Mouse (Mus musculus) ES-CJ7 (cell line): ENCODE measurements around the gene Trarg1.

Source experiments
- DNase-seq: peaks from one replicate; pipeline ENCODE4 v3.0.0; 2011; ENCODE audit warnings: low read depth, low spot score

Gene Trarg1

GRCm38 (mm10) chr11:76672561-76673384 lies 6.8 kb upstream of the Trarg1 start:
- peak; percentile 33 for DNase-seq

DNA sequence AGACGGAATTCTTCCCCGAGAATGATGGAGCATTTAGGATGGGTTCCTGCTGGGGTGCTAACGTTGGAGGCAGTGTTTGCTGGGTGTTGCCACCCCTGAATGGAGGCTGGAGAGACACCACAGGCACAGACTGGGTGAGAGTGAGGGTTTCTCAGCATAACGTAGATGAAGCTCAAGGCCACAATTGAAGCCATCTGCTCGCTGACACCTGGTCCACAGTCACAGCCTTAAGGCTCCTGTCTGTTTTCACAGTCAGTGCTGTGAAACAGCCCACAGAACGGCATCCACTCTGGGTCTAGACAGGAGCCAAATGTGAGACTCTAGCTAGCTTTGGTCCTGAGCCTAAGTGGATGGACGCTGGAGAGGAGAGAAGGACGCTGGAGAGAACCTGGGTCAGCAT lies 5.4 kb upstream of the Trarg1 start:
- no peak for DNase-seq

DNA sequence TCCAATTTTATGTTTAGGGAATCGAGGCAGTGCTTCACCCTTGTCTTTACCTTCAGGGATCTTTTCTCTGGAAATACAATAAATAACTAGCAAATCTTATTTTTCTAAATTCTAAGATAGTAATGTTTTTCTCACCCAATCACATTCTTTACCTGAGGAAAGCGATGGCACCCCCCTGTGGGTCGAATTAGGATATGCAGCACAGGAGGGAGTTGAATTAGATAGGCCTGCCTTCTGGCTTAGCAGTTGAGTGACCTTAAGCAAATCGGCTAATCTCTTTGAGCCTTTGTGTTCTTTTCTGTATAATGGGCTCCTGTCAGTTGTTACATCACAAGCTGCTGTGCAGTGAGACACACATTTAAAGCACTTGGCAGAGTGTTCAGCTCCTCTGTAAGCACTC lies 4.9 kb upstream of the Trarg1 start:
- DNase-seq = peak; percentile 58

GRCm38 (mm10) chr11:76685604-76686003 lies 6.0 kb downstream of the Trarg1 start:
- DNase-seq = no peak

DNA sequence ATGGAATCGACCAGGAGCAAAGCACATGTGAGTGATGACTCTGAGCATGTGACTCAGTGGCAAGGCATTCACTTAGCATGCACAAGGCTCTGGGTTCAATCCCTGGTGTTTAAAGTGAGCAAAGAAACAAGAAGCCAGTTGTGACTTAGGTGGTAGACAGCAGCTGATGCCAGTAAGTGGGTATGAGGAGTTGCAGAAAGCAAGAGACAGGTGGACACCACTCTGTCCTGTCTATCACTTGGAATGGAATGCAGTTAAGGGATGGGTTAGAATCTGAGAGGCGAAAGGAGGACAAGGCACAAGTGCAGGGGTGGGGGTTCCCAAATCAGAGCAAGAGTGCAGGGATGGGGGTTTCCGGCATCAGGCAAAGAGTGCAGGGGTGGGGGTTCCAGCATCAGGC lies 12.5 kb downstream of the Trarg1 start:
- no peak for DNase-seq

GRCm38 (mm10) chr11:76695810-76696209 lies 16.2 kb downstream of the Trarg1 start:
- peak; percentile 82 for DNase-seq

GRCm38 (mm10) chr11:76699626-76700025 lies 20.0 kb downstream of the Trarg1 start:
- no peak for DNase-seq

- no peak for DNase-seq
Measured at GRCm38 (mm10) chr11:76707656-76708055, 28.0 kb downstream of the Trarg1 start.

DNA sequence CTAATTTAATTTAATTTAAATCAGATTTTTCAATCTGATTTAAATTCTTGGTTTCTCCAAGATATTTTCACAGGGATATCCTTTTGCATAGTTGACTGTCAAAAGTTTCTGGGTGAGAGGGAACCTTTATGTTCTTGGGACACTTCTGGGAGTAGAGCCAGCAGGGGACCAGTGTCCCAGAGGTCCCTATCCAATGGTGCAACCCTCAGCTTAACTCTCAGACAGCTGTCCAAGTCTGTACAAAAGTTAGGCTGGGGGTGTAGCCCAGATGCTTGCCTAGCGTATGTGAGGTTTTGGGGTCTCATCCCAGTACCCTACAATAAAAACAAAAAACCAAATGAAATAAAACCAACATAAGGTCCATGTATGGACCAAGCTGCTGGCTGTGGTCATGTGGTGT lies 28.5 kb downstream of the Trarg1 start:
- DNase-seq = no peak

DNA sequence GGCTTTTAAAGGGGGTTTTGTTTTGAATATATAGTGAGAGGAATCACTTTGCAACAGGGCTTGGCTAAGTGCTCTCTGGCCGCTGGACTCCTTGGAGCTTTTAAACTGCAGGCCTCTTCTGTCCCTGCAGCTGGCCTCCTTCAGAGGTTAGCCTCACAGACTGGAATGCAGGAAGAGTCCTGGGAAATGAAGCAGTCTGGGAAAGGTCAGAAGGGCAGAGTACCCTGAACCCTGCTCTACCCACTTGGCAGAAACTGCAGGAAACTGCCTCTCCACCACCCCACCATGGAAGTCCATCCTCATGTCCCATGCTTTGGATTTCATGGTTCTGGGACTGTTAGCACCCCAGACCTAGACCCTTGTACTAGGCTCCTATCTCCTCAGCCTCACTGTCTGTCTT lies 29.3 kb downstream of the Trarg1 start:
- no peak for DNase-seq

GRCm38 (mm10) chr11:76709625-76710452 lies 30.2 kb downstream of the Trarg1 start:
- DNase-seq = peak; percentile 28

DNA sequence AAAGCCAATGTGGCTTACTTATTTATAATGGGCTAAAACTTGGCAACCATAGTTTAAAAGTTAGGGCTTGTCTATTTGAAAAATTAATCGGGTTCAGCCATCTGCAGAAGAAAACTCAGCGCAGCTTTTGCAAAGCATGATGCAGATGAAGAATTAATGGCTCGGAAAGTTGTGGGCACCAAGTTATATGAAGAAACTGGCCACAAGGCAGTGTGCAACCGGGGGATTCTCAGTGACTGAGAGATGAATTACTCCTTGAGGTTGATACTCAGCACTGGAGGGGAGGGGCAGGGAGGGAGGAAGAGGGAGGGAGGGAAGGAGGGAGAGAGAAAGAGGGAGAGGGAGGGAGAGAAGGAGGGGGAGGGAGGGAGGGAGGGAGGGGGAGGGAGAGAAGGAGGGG lies 37.4 kb downstream of the Trarg1 start:
- DNase-seq = no peak

GRCm38 (mm10) chr11:76723911-76724310 lies 44.3 kb downstream of the Trarg1 start:
- no peak for DNase-seq

DNA sequence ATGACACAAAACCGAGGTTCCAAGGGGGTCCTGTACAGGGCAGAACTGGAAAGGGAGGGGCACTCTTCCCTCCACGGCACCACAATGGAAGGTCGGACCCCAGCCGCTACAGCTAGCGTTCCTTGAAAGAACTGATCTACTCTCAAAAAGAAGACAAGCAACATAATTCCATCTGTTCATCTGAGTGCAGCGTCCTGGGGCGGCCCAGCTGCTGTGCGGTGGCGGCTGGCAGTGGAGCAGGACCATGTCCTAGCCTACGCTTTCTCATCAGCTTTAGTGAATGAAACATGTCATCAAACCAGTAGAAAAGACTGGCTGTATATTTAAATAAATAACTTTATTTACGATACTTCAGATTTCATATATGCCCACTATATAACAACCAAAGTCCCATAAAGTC lies 48.5 kb downstream of the Trarg1 start:
- DNase-seq = no peak

DNA sequence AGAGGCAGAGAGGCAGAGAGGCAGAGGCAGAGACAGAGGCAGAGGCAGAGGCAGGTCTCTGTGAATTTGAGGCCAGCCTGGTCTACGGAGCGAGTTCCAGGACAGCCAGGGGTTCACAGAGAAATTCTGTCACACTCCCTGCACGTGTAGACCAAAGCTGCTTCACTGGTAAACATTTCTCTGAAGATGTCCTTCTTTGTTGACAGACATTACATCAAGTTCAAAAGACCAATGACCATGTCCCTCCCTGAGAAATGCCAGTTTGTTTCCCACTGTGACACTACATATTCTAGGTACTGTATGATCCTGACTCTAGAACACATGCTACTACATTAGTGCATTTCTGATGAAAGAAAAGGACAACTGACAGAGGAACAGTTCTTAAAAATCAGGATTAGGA lies 51.0 kb downstream of the Trarg1 start:
- no peak for DNase-seq

DNA sequence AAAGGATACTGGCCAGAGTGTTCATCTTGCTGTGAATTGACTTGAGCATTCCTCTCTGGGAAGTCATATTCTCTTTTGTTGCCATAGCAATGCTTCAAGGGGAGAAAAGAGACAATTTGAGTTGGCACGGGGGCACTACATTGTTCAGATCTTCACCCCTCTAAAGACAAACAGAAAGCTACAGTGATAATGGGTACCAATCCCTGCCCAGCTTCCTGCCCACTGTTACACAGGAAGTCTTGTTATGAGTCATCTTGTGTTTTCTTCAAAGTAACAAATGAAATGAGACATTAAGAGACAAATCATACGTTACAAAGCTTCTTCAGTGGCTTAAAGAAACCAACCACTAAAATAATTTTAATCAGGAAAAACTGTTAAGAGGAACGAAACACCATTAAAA lies 55.0 kb downstream of the Trarg1 start:
- DNase-seq = no peak

GRCm38 (mm10) chr11:76735753-76736324 lies 56.2 kb downstream of the Trarg1 start:
- DNase-seq = no peak

GRCm38 (mm10) chr11:76739125-76739524 lies 59.5 kb downstream of the Trarg1 start:
- DNase-seq = peak; percentile 67

DNA sequence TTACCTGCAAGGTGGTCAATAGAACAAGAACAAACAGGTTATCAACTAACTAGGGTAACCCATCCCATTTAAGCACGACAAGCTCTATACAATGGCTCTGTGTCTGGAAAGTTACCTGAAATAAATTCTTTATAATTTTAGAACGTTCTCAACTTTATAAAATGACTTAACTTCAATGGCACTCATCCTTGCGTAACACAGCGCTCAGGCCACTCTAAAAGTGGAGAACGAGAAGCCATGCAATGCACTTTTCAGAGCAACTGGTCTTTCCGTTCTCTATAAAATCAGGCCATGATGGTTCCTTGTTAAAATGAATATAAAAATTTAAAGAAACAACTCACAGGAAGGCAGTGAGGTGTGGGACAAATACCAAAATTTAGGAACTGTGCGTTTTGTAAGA lies 62.9 kb downstream of the Trarg1 start:
- no peak for DNase-seq

DNA sequence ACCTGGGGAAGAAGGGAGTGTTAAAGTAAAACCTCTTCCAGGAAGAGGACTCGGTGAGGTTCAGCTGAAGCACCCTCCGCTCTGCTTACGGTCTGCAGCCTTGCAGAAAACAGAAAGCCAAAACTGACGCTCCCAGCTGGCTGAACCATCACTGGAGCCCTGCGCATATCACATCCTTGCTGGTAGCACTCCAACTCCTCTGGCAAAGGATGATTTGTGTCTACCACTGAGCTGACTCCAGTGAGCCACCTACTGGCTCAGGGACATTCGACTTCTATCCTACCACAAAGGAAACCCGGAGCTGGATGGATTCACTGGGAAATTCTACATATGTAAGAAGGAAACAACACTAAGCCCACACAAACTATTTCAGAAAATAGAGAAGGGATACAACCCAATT lies 64.9 kb downstream of the Trarg1 start:
- DNase-seq = peak; percentile 28

DNA sequence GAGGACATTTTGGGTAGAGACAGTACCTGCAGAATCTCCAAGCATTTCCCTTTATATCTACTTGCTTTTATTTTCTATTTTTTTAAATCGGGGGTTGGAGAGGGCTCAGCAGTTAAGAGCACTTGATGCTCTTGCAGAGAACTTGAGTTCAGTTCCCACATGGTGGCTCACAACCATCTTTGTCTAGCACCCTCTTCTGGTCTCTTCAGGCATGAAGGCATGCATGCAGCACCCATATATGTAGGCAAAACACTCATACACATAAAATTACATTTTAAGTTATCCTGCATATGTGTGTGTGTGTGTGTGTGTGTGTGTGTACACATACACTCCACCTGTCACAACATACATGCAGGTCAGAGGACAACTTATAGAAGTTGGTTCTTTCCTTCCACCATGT lies 66.3 kb downstream of the Trarg1 start:
- DNase-seq = peak; percentile 22
